Mouse (Mus musculus) embryo, embryonic 11.5 days (tissue): ENCODE measurements around the gene Ttc28.
A peak's percentile ranks its signal among the peaks of the same experiment; 100 is the strongest.
"Not testable (repeated sequence)": the region's sequence is repeated elsewhere in the genome, so short reads cannot be mapped to it uniquely, and the experiment has no call there.

Experiments
- DNase-seq: peaks from one replicate; pipeline ENCODE4 v3.0.0-alpha.2; 2012; ENCODE audit warnings: low read depth, low spot score

Gene Ttc28

GRCm38 (mm10) chr5:111237176-111237636 is 357.6 kb downstream of the Ttc28 start:
- no peak for DNase-seq

GRCm38 (mm10) chr5:111239223-111239622 is 359.6 kb downstream of the Ttc28 start:
- DNase-seq, result no peak

- DNase-seq, result no peak
Measured at GRCm38 (mm10) chr5:111243447-111244040, 363.9 kb downstream of the Ttc28 start.

- no peak for DNase-seq
Measured at GRCm38 (mm10) chr5:111244061-111244460, 364.5 kb downstream of the Ttc28 start.

GRCm38 (mm10) chr5:111247571-111248265 is 368.1 kb downstream of the Ttc28 start:
- DNase-seq, result no peak

- no peak for DNase-seq
Measured at GRCm38 (mm10) chr5:111252147-111252546, 372.5 kb downstream of the Ttc28 start.

- DNase-seq, result no peak
Measured at GRCm38 (mm10) chr5:111254362-111254761, 374.8 kb downstream of the Ttc28 start.

- DNase-seq, result no peak
Measured at GRCm38 (mm10) chr5:111254781-111255180, 375.2 kb downstream of the Ttc28 start.

GRCm38 (mm10) chr5:111256181-111256580 is 376.6 kb downstream of the Ttc28 start:
- peak; percentile 50 for DNase-seq

GRCm38 (mm10) chr5:111257127-111257526 is 377.5 kb downstream of the Ttc28 start:
- DNase-seq, result peak; percentile 62

- DNase-seq, result not testable (repeated sequence)
Measured at GRCm38 (mm10) chr5:111261162-111261561, 381.6 kb downstream of the Ttc28 start.

- DNase-seq, result no peak
Measured at GRCm38 (mm10) chr5:111261733-111262573, 382.4 kb downstream of the Ttc28 start.

- DNase-seq, result no peak
Measured at GRCm38 (mm10) chr5:111262574-111263239, 383.1 kb downstream of the Ttc28 start.

- DNase-seq, result no peak
Measured at GRCm38 (mm10) chr5:111263370-111263769, 383.8 kb downstream of the Ttc28 start.

- no peak for DNase-seq
Measured at GRCm38 (mm10) chr5:111264488-111264887, 384.9 kb downstream of the Ttc28 start.

- DNase-seq, result no peak
Measured at GRCm38 (mm10) chr5:111266658-111267057, 387.1 kb downstream of the Ttc28 start.

GRCm38 (mm10) chr5:111267100-111267499 is 387.5 kb downstream of the Ttc28 start:
- DNase-seq, result no peak

GRCm38 (mm10) chr5:111268852-111269251 is 389.2 kb downstream of the Ttc28 start:
- DNase-seq, result no peak

- DNase-seq, result peak; percentile 56
Measured at GRCm38 (mm10) chr5:111269613-111270205, 390.1 kb downstream of the Ttc28 start.

GRCm38 (mm10) chr5:111270246-111271002 is 390.8 kb downstream of the Ttc28 start:
- DNase-seq, result no peak

- DNase-seq, result no peak
Measured at GRCm38 (mm10) chr5:111273589-111273988, 394.0 kb downstream of the Ttc28 start.
